Mouse (Mus musculus): Measurements from ENCODE around the gene Rpe65. TPM values are rescaled to one million over a fixed set of nuclear protein-coding genes. Genes with fewer than 3 reads are reported as not detected.

Gene Rpe65
- polyA plus RNA-seq (2015; fragmentation: Nextera tagmentation; extraction: Ambion mirVana) = not detected in 2 replicates

DNA sequence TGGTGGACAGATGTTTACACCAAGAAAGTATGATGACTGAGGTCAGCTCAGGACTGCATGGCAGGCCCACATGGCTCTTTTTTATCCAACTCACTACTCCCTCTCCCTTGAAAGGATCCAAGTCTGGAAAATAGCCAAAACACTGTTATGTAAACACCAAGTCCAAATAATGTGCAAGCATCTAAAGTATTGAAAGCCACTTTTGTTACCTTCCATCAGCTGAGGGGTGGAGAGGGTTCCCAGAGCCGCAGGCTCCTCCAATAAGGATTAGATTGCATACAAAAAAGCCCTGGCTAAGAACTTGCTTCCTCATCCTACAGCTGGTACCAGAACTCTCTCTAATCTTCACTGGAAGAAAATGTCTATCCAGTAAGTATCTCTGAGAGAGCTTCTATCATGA is at the start of gene Rpe65:
TSS of gene Rpe65 (plus strand) at position 301 of the 400 bp plus-strand sequence.
- Histone ChIP-seq H3K9me3 (replicated peaks) (no peaks in the 10 kb centered on the region), H3K9ac (replicated peaks) (no peak within 1 kb of the TSS), H3K27ac (replicated peaks) (no peak within 1 kb of the TSS), H3K36me3 (no peaks in the 10 kb centered on the region), H3K27me3 (replicated peaks) (no peaks in the 10 kb centered on the region), H3K4me2 (no peak within 1 kb of the TSS), H3K4me3 (replicated peaks) (no peak within 1 kb of the TSS), H3K4me1 (no peaks in the 10 kb centered on the region)
- WGBS = 68% methylated on average over 1 of the region's 1 CpGs
- no peak for ATAC-seq (ENCODE audit: low FRiP score)

DNA sequence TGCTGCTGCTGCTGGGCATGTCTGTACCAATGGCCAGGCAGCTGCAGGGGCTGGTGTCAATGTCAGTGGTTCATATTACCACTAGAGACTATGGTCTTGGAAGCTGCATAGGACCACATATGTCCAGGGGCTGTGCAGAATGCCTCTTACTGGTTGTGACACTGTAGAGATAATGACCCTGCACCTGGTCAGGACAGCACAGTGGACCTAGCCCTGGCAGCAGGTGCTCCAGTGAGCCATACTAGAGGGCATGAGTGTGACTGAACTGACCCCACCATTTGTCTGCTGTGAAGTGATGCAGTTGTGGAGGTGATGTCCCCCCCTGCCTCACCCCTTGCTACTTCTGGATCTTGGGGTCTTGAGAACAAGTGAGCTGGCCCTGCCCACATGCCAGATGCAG is 48.8 kb upstream of the Rpe65 start:
- Histone ChIP-seq H3K9me3 (replicated peaks) (no peaks in the 10 kb centered on the region), H3K27ac (replicated peaks) (no peak overlapping the region), H3K4me2 (no peak overlapping the region), H3K9ac (replicated peaks) (no peak overlapping the region), H3K4me1 (no peaks in the 10 kb centered on the region), H3K4me3 (replicated peaks) (no peak overlapping the region), H3K36me3 (no peaks in the 10 kb centered on the region), H3K27me3 (replicated peaks) (no peaks in the 10 kb centered on the region)
- no peak; the same call in 1 of the 2 replicates for ATAC-seq (ENCODE audit: low FRiP score)

DNA sequence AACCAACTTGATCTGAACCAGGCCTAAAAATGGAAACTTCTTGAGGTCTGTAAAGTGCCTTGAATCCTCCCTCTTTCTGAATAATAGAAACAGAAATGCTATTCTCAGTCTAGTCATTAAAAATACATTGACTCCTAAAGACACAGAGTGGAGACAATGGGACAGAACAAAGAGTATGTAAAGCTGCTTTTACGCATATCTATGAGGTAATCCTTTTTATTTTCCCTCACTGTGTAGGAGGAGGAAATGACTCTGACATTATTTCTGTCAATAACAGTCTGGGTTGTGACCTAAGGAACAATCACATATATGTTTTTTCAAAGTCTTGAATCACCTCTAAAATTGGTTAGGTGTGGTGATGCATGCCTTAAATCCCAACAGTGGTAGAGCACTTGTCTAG is 16.0 kb downstream of the Rpe65 start:
- Histone ChIP-seq H3K4me2 (no peak overlapping the region), H3K36me3 (no peaks in the 10 kb centered on the region), H3K27me3 (replicated peaks) (no peaks in the 10 kb centered on the region), H3K4me3 (replicated peaks) (no peak overlapping the region), H3K9me3 (replicated peaks) (no peaks in the 10 kb centered on the region), H3K9ac (replicated peaks) (no peak overlapping the region), H3K4me1 (no peaks in the 10 kb centered on the region), H3K27ac (replicated peaks) (no peak overlapping the region)
- no peak for ATAC-seq (ENCODE audit: low FRiP score)
- WGBS = 67% methylated on average over 1 of the region's 1 CpGs

DNA sequence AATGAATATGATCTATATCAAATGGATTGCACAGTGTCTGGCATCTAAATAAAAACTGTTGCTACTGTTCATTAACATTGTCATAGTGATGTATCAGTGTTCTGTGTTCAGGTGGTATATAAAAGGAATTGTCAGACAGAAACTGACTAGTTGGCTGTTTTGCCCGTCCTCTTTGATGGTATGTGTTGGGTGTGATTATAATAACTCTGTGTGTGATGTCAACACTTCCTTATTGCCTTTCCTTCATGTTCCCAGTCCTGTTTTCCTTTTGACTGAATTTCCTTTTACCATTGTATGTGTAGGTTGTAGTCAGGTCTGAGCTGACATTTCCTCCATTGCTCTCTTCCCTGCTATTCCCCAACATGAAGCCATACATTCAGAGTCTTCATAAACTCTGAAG is 22.1 kb downstream of the Rpe65 start:
- H3K27me3 ChIP-seq (replicated peaks) = no peaks in the 10 kb centered on the region
- H3K4me3 ChIP-seq (replicated peaks) = no peak overlapping the region
- no peak for ATAC-seq (ENCODE audit: low FRiP score)
- H3K9me3 ChIP-seq (replicated peaks) = no peaks in the 10 kb centered on the region
- no peak overlapping the region for H3K4me2 ChIP-seq
- H3K4me1 ChIP-seq = no peaks in the 10 kb centered on the region
- 83% methylated on average over 1 of the region's 1 CpGs for WGBS
- H3K9ac ChIP-seq (replicated peaks) = no peak overlapping the region
- H3K27ac ChIP-seq (replicated peaks) = no peak overlapping the region
- H3K36me3 ChIP-seq = no peaks in the 10 kb centered on the region

DNA sequence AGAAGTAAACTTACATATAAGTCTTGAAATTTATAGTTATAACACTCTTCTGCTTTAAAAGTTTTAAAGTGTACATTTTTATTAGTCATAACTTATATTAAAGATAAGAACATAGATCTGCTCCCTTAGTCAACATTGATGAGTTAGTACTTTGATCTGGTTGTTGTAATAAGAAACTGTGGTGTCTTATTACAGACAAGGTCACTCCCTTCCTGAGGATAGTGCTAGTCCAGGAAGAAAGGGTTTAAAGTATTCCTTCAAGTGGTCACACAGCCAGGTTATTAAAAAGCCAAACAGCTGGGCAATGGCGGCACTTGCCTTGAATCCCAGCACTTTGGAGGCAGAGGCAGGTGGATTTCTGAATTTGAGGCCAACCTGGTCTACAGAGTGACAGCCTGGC is 25.0 kb downstream of the Rpe65 start:
- Histone ChIP-seq H3K27ac (replicated peaks) (no peak overlapping the region), H3K9ac (replicated peaks) (no peak overlapping the region), H3K4me1 (no peaks in the 10 kb centered on the region), H3K4me3 (replicated peaks) (no peak overlapping the region), H3K4me2 (no peak overlapping the region), H3K36me3 (no peaks in the 10 kb centered on the region), H3K27me3 (replicated peaks) (no peaks in the 10 kb centered on the region), H3K9me3 (replicated peaks) (no peaks in the 10 kb centered on the region)
- WGBS = 87% methylated on average over 1 of the region's 1 CpGs
- ATAC-seq (ENCODE audit: low FRiP score) = no peak

DNA sequence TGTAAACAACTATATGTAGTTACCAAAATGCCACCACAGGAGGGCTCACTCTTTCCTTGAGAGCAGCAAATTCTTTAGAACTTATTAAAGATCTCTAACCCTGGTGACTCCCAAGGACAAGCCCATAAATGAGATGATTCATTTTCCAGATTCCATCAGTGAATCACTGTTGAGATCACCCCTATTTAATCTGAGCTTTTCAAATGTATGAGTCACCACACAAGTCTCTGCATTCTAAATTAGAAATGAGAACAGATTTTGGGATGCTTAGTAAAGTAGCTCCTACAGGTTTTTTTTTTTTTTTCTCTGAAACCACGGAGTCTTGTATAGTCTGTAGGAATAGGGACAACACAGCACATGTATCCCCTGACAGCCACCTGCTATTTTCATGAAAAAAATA is 61.8 kb downstream of the Rpe65 start:
- no peaks in the 10 kb centered on the region for H3K4me1 ChIP-seq
- H3K4me3 ChIP-seq (replicated peaks) = no peak overlapping the region
- 92% methylated on average over 1 of the region's 1 CpGs for WGBS
- H3K36me3 ChIP-seq = no peaks in the 10 kb centered on the region
- no peak overlapping the region for H3K4me2 ChIP-seq
- H3K27me3 ChIP-seq (replicated peaks) = no peaks in the 10 kb centered on the region
- H3K9me3 ChIP-seq (replicated peaks) = no peaks in the 10 kb centered on the region
- no peak overlapping the region for H3K27ac ChIP-seq (replicated peaks)
- no peak for ATAC-seq (ENCODE audit: low FRiP score)
- H3K9ac ChIP-seq (replicated peaks) = no peak overlapping the region

DNA sequence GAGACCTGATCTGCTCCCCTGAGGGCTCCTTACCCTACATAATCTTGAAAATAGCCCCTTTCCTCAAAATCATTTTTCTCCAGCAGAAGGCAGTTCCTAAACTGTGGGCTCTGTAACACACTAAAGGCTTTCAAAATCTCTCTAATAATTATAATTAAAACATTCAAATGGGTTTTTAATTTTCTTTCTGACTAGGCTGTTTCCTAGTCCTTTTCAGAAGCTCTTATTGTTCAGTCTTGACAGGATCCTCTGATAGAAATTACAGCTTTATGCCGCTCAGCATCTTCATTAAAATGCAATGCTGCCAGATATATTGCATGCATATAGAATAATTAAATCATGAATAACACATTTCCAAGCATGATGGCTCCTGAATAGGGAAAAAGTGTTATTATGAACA is 64.4 kb downstream of the Rpe65 start:
- H3K4me2 ChIP-seq = no peak overlapping the region
- H3K9me3 ChIP-seq (replicated peaks) = no peaks in the 10 kb centered on the region
- H3K4me3 ChIP-seq (replicated peaks) = no peak overlapping the region
- ATAC-seq (ENCODE audit: low FRiP score) = peak; percentile 55; the same call in 1 of the 2 replicates
- no peaks in the 10 kb centered on the region for H3K4me1 ChIP-seq
- H3K27me3 ChIP-seq (replicated peaks) = no peaks in the 10 kb centered on the region
- no peak overlapping the region for H3K27ac ChIP-seq (replicated peaks)
- no peak overlapping the region for H3K9ac ChIP-seq (replicated peaks)
- no peaks in the 10 kb centered on the region for H3K36me3 ChIP-seq
- 47% methylated on average over 1 of the region's 1 CpGs for WGBS

Other genes starting within 250 kb of the Rpe65 start
- gene Depdc1a, start 103.7 kb upstream of the Rpe65 start, polyA plus RNA-seq (2015; fragmentation: Nextera tagmentation; extraction: Ambion mirVana) = 3.4 and 8.8 TPM in 2 replicates
- gene Wls, start 240.5 kb downstream of the Rpe65 start, polyA plus RNA-seq (2015; fragmentation: Nextera tagmentation; extraction: Ambion mirVana) = 62.8 and 79.7 TPM in 2 replicates

Data from neural tube, embryonic 15.5 days (tissue).